Mouse (Mus musculus) liver, adult 2 months (tissue): Measurements from ENCODE around the gene 4930453N24Rik. TPM values are rescaled to one million over a fixed set of nuclear protein-coding genes. Genes with fewer than 3 reads are reported as not detected.

ENCODE experiments used
- DNase-seq: peaks from one replicate; pipeline ENCODE4 v3.0.0-alpha.2; 2011; ENCODE audit warnings: low read depth, low spot score; ENCODE audit errors: extremely low read depth
- H3K27ac ChIP-seq: fragments of 200-500 bp; replicated peaks from 2 replicates; pipeline ENCODE4 v1.5.1; 2012; ENCODE audit warnings: low read depth, mild to moderate bottlenecking, control low read depth, inconsistent platforms, low read length; ENCODE audit not compliant: insufficient read depth
- H3K27me3 ChIP-seq: fragments of 200-500 bp; 2 replicates; pipeline ENCODE4 v1.6.1; 2012; ENCODE audit warnings: mild to moderate bottlenecking, moderate library complexity, low read length, inconsistent platforms; ENCODE audit not compliant: control insufficient read depth, insufficient read depth
- H3K36me3 ChIP-seq: fragments of 200-500 bp; 2 replicates; pipeline ENCODE4 v1.6.1; 2012; ENCODE audit warnings: low read length, inconsistent platforms; ENCODE audit not compliant: control insufficient read depth, insufficient read depth
- H3K4me1 ChIP-seq: fragments of 200-500 bp; 2 replicates; pipeline ENCODE4 v1.6.1; 2011; ENCODE audit warnings: low read length; ENCODE audit not compliant: control insufficient read depth, insufficient read depth
- H3K4me3 ChIP-seq: fragments of 200-500 bp; 2 replicates; pipeline ENCODE4 v1.5.1; 2011; ENCODE audit warnings: low read depth, mild to moderate bottlenecking, control low read depth, low read length, moderate library complexity; ENCODE audit not compliant: insufficient read depth
- H3K79me2 ChIP-seq: fragments of 200-500 bp; 2 replicates; pipeline ENCODE4 v1.6.1; 2012; ENCODE audit warnings: inconsistent platforms, mild to moderate bottlenecking, low read length, moderate library complexity; ENCODE audit not compliant: control insufficient read depth, insufficient read depth
- H3K9ac ChIP-seq: fragments of 200-500 bp; 2 replicates; pipeline ENCODE4 v1.6.1; 2012; ENCODE audit warnings: low read depth, mild to moderate bottlenecking, control low read depth, inconsistent platforms, low read length
- CTCF ChIP-seq: fragments of 200-500 bp; IDR thresholded peaks from 2 replicates; pipeline ENCODE4 v1.5.1; 2011; ENCODE audit warnings: low read depth, low read length, control low read depth
- POLR2A ChIP-seq: fragments of 200-500 bp; IDR thresholded peaks from 2 replicates; pipeline ENCODE4 v1.6.1; 2011; ENCODE audit warnings: low read length, control low read depth; ENCODE audit not compliant: insufficient read depth; ENCODE audit errors: extremely low read depth
- WGBS: fragments of 180-500 bp; shearing (Covaris S2); methylation state at CpG from one replicate; pipeline ENCODE4 v1.1.7; 2018; 5-methylcytosine and 5-hydroxymethylcytosine counted together
- polyA plus RNA-seq: library from polyadenylated mRNA; depleted of rRNA; stranded (reverse); fragments of >200 nt; gene quantifications from 2 replicates; pipeline ENCODE4 v1.2.3, GENCODE M21; 2012; rRNA removed
- total RNA-seq: library from RNA; depleted of rRNA; stranded (reverse); fragments of >200 nt; gene quantifications from 2 replicates; pipeline ENCODE4 v1.2.3, GENCODE M21; 2014; rRNA removed

4930453N24Rik gene
- total and polyA plus RNA-seq, 2 experiments = 4.8 to 15.9 TPM

GRCm38 (mm10) chr16:64717814-64718213, 53.1 kb downstream of the 4930453N24Rik start:
- no peaks in the 10 kb centered on the region for H3K36me3 ChIP-seq
- no peaks in the 10 kb centered on the region for H3K4me1 ChIP-seq
- no peak for DNase-seq
- no peak overlapping the region for H3K27ac ChIP-seq
- WGBS = 84% methylated on average over 10 of the region's 10 CpGs
- no peak overlapping the region for H3K9ac ChIP-seq
- TF ChIP-seq CTCF (no peak), POLR2A (no peak)
- no peak overlapping the region for H3K4me3 ChIP-seq
- H3K27me3 ChIP-seq = peaks cover 2% of the 10 kb centered on the region; the same call in 1 of the 2 replicates
- H3K79me2 ChIP-seq = no peaks in the 10 kb centered on the region

GRCm38 (mm10) chr16:64711816-64712215, 59.1 kb downstream of the 4930453N24Rik start:
- Histone ChIP-seq H3K4me3 (no peak overlapping the region), H3K4me1 (no peaks in the 10 kb centered on the region), H3K27me3 (peaks cover 2% of the 10 kb centered on the region; the same call in 1 of the 2 replicates), H3K9ac (no peak overlapping the region), H3K79me2 (no peaks in the 10 kb centered on the region), H3K36me3 (no peaks in the 10 kb centered on the region), H3K27ac (no peak overlapping the region)
- DNase-seq = no peak
- no peak for TF ChIP-seq POLR2A
- TF ChIP-seq CTCF = no peak
- WGBS = 60% methylated on average over 6 of the region's 6 CpGs

Other genes with a start within 250 kb of the 4930453N24Rik start
- not detected in 2 replicates for gene Csnka2ip, start 168.8 kb downstream of the 4930453N24Rik start, total RNA-seq
- gene Csnka2ip, start 168.8 kb downstream of the 4930453N24Rik start, polyA plus RNA-seq = not detected in 2 replicates
- gene Zfp654, start 80.5 kb upstream of the 4930453N24Rik start, total RNA-seq = 9.0 and 9.7 TPM in 2 replicates
- gene Zfp654, start 80.5 kb upstream of the 4930453N24Rik start, polyA plus RNA-seq = 0.65 TPM in 2 replicates
- gene Cggbp1, start 80.8 kb upstream of the 4930453N24Rik start, total RNA-seq = 29.5 and 32.2 TPM in 2 replicates
- 6.7 and 7.0 TPM in 2 replicates for gene Cggbp1, start 80.8 kb upstream of the 4930453N24Rik start, polyA plus RNA-seq